Mouse (Mus musculus) kidney, adult 2 months (tissue): ENCODE measurements around the gene Pycr1. TPM values are rescaled to one million over a fixed set of nuclear protein-coding genes. Genes with fewer than 3 reads are reported as not detected.

ENCODE experiments used
- DNase-seq: peaks from one replicate; pipeline ENCODE4 v3.0.0; 2021
- H3K27ac ChIP-seq: fragments of 200-500 bp; 2 replicates; pipeline ENCODE4 v1.5.1; 2012; ENCODE audit warnings: low read depth, low read length, control low read depth, inconsistent platforms; ENCODE audit not compliant: insufficient read depth
- H3K27me3 ChIP-seq: fragments of 200-500 bp; replicated peaks from 2 replicates; pipeline ENCODE4 v1.6.1; 2012; ENCODE audit warnings: mild to moderate bottlenecking, moderate library complexity, low read length, inconsistent platforms; ENCODE audit not compliant: control insufficient read depth, insufficient read depth
- H3K36me3 ChIP-seq: fragments of 200-500 bp; 2 replicates; pipeline ENCODE4 v1.6.1; 2012; ENCODE audit warnings: mild to moderate bottlenecking, moderate library complexity, low read length, inconsistent platforms; ENCODE audit not compliant: control insufficient read depth, insufficient read depth
- H3K4me1 ChIP-seq: fragments of 200-500 bp; 2 replicates; pipeline ENCODE4 v1.6.1; 2011; ENCODE audit warnings: low read length; ENCODE audit not compliant: control insufficient read depth, insufficient read depth
- H3K4me3 ChIP-seq: fragments of 200-500 bp; 2 replicates; pipeline ENCODE4 v1.5.1; 2011; ENCODE audit warnings: mild to moderate bottlenecking, low read depth, low read length, control low read depth; ENCODE audit not compliant: insufficient read depth
- CTCF ChIP-seq: fragments of 200-500 bp; conservative IDR thresholded peaks from 2 replicates; pipeline ENCODE4 v1.5.1; 2011; ENCODE audit warnings: low read depth, mild to moderate bottlenecking, control low read depth, low read length, moderate library complexity, mixed read lengths; ENCODE audit not compliant: insufficient read depth, insufficient read length
- POLR2A ChIP-seq: fragments of 200-500 bp; IDR thresholded peaks from one replicate; pipeline ENCODE4 v1.6.1; 2011; ENCODE audit warnings: low read depth, low read length, control low read depth
- WGBS: fragments of 180-500 bp; shearing (Covaris S2); methylation state at CpG from one replicate; pipeline ENCODE4 v1.1.7; 2018; 5-methylcytosine and 5-hydroxymethylcytosine counted together
- polyA plus RNA-seq: library from polyadenylated mRNA; depleted of rRNA; stranded (reverse); fragments of >200 nt; gene quantifications from 2 replicates; pipeline ENCODE4 v1.2.3, GENCODE M21; 2012

Pycr1 gene
- polyA plus RNA-seq, 1 experiment = 1.0 TPM

GRCm38 (mm10) chr11:120616617-120617294, 26.8 kb downstream of the Pycr1 start:
- no peak for TF ChIP-seq POLR2A
- TF ChIP-seq CTCF = no peak
- Histone ChIP-seq H3K4me1 (peaks cover 14% of the 10 kb centered on the region), H3K27me3 (no peaks in the 10 kb centered on the region), H3K27ac (peak overlapping the region; percentile 95), H3K4me3 (peak overlapping the region; percentile 83), H3K36me3 (peaks cover 6% of the 10 kb centered on the region; the same call in 1 of the 2 replicates)
- DNase-seq = peak; percentile 88
- WGBS = 36% methylated on average over 4 of the region's 4 CpGs

GRCm38 (mm10) chr11:120615606-120616203, 27.9 kb downstream of the Pycr1 start:
- Histone ChIP-seq H3K4me3 (peak overlapping the region; percentile 5; the same call in 1 of the 2 replicates), H3K36me3 (peaks cover 6% of the 10 kb centered on the region; the same call in 1 of the 2 replicates), H3K27me3 (no peaks in the 10 kb centered on the region), H3K27ac (no peak overlapping the region), H3K4me1 (peaks cover 14% of the 10 kb centered on the region)
- WGBS = 78% methylated on average over 11 of the region's 11 CpGs
- TF ChIP-seq CTCF (no peak), POLR2A (no peak)
- DNase-seq = no peak

- H3K4me1 ChIP-seq = peaks cover 14% of the 10 kb centered on the region
- no peak for DNase-seq
- H3K4me3 ChIP-seq = no peak overlapping the region
- TF ChIP-seq POLR2A (no peak), CTCF (no peak)
- no peaks in the 10 kb centered on the region for H3K27me3 ChIP-seq
- H3K36me3 ChIP-seq = peaks cover 6% of the 10 kb centered on the region; the same call in 1 of the 2 replicates
- no peak overlapping the region for H3K27ac ChIP-seq
- 91% methylated on average over 6 of the region's 6 CpGs for WGBS
Measured at GRCm38 (mm10) chr11:120615167-120615566, 28.4 kb downstream of the Pycr1 start.

- WGBS = 81% methylated on average over 8 of the region's 8 CpGs
- peaks cover 6% of the 10 kb centered on the region; the same call in 1 of the 2 replicates for H3K36me3 ChIP-seq
- H3K27ac ChIP-seq = no peak overlapping the region
- H3K27me3 ChIP-seq = no peaks in the 10 kb centered on the region
- TF ChIP-seq CTCF (no peak), POLR2A (no peak)
- no peak for DNase-seq
- H3K4me3 ChIP-seq = no peak overlapping the region
- H3K4me1 ChIP-seq = peaks cover 15% of the 10 kb centered on the region
Measured at GRCm38 (mm10) chr11:120613976-120614375, 29.6 kb downstream of the Pycr1 start.

GRCm38 (mm10) chr11:120613481-120613972, 30.0 kb downstream of the Pycr1 start:
- no peak for DNase-seq
- Histone ChIP-seq H3K36me3 (peaks cover 5% of the 10 kb centered on the region; the same call in 1 of the 2 replicates), H3K27me3 (no peaks in the 10 kb centered on the region), H3K4me3 (no peak overlapping the region), H3K27ac (no peak overlapping the region), H3K4me1 (peaks cover 19% of the 10 kb centered on the region)
- TF ChIP-seq CTCF (no peak), POLR2A (no peak)
- WGBS = 80% methylated on average over 10 of the region's 10 CpGs

GRCm38 (mm10) chr11:120612763-120613162, 30.8 kb downstream of the Pycr1 start:
- Histone ChIP-seq H3K4me3 (no peak overlapping the region), H3K27me3 (no peaks in the 10 kb centered on the region), H3K27ac (no peak overlapping the region), H3K36me3 (peaks cover 3% of the 10 kb centered on the region; the same call in 1 of the 2 replicates), H3K4me1 (peaks cover 15% of the 10 kb centered on the region)
- no peak for TF ChIP-seq POLR2A
- TF ChIP-seq CTCF = peak; percentile 84
- peak; percentile 79 for DNase-seq
- 26% methylated on average over 6 of the region's 6 CpGs for WGBS

GRCm38 (mm10) chr11:120610477-120611046, 33.0 kb downstream of the Pycr1 start:
- 80% methylated on average over 9 of the region's 9 CpGs for WGBS
- H3K4me1 ChIP-seq = peaks cover 5% of the 10 kb centered on the region
- no peaks in the 10 kb centered on the region for H3K27me3 ChIP-seq
- peaks cover 3% of the 10 kb centered on the region; the same call in 1 of the 2 replicates for H3K36me3 ChIP-seq
- DNase-seq = no peak
- TF ChIP-seq POLR2A = no peak
- no peak for TF ChIP-seq CTCF
- H3K4me3 ChIP-seq = no peak overlapping the region
- H3K27ac ChIP-seq = no peak overlapping the region
